Mouse (Mus musculus) CH12F3 (cell line): ENCODE results near the gene Pld2.

ENCODE experiments used
- in situ Hi-C: fragments of 300-500 bp; cut with MboI; formaldehyde crosslinking; loops from 2 replicates; pipeline ENCODE4 v1.14.3; 2020; ENCODE audit warnings: low sequenced_read_pairs

The Pld2 gene

GRCm38 (mm10) chr11:70606717-70607116 lies 66.9 kb downstream of the Pld2 start:
- in situ Hi-C loops = loop anchor here (5.0 to 10.0 kb wide), 2 partner anchors 89 to 192 kb away; partner anchors contain the start of genes Gltpd2 and Pelp1

GRCm38 (mm10) chr11:70607611-70608010 lies 67.7 kb downstream of the Pld2 start:
- in situ Hi-C loops = loop anchor here (5.0 to 10.0 kb wide), 2 partner anchors 90 to 193 kb away; partner anchors contain the start of genes Gltpd2 and Pelp1
